Mouse (Mus musculus) adrenal gland, postnatal 10 days (tissue): ENCODE measurements around the gene Cdk4. TPM values are rescaled to one million over a fixed set of nuclear protein-coding genes. Genes with fewer than 3 reads are reported as not detected.
A peak's percentile ranks its signal among the peaks of the same experiment; 100 is the strongest.

Experiments used
- DNase-seq: peaks from one replicate; pipeline ENCODE4 v3.0.0; 2021; ENCODE audit warnings: mixed read lengths
- total RNA-seq, 2 experiments: library from RNA; stranded (reverse); gene quantifications; 2 replicates each; pipeline ENCODE4 v1.2.3; 2021

Gene Cdk4
- total RNA-seq, 2 experiments from 2014 or later: 267 to 302 TPM

DNA sequence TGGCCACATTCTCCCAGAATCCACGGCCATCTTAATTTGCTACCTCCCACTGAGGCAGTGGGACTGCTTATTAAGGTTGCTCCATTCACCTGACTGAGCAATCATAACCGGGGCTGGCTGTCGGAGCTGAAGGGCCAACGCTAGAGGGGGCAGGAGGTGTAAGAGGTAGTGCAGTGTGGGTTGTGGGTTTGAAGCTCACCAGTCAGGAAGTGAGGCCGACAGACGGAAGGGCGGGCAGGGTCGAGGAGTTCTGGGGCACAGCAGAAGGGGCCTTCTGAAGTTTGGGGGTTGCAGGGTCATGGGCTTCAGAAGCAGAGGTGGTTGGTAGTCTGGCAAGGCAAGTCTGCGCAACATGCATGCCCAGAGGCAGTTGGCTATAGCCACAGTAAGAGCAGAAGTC is 11.7 kb downstream of the Cdk4 start, which contains the start of gene Agap2:
Agap2 (plus strand) TSS at position 205 of the 400 bp plus-strand sequence.
- DNase-seq: no peak

DNA sequence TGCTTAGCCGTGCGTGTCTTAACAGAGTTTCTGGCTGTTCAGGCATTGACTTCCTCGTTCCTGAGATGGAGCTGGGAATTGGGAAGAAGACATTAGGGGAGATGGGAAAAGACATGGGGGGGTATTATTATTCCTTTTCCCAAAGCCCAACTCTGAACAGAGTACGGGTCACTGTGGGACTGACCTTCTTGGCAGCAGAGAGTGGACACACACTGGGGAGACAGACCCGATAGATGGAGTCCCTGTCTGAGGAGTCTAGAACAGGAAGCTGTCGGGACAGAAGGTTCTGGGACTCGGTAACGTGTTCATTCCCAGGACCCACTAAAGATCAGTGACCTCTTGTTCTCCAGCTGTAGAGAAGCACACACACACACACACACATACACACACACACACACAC is 12.3 kb downstream of the Cdk4 start:
- no peak for DNase-seq

DNA sequence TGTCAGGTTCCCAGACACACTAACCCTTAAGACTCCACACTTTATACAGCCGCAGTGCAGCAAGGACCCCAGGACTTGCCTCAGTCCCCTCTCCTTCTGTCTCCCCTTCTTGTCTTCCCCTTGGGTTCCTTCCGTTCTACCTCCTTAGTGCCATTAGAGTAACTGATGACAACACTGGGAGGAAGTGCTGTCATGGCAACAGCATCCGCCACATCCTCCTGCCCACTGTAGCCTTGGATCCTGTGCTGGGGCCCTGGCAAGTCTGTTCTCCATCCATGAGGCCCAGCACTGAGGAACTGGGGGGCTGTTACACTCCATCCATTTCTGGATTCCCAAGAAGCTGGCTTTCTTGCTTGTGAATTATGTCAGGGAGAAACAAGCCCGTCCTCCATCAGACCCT is 12.7 kb downstream of the Cdk4 start:
- no peak for DNase-seq

DNA sequence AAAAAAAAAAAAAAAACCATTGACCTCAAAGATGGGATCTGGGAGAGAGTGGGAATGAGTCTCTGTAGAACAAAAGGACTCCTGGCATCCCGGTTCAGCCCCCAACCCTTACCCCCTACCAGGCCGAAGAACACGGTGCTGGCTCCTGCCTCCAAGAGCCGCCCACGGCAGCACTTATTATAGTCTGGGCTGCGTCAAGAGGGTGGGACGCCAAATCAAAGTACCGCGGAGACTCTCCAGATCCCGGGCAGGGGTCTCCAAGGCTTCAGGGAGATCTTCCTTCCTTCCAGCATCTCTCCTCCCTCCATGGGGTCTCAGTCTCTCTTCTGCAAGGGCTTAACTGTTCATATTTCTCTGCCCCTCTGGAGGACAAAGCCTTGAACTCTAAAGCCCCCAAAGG is 14.2 kb downstream of the Cdk4 start:
- no peak for DNase-seq

DNA sequence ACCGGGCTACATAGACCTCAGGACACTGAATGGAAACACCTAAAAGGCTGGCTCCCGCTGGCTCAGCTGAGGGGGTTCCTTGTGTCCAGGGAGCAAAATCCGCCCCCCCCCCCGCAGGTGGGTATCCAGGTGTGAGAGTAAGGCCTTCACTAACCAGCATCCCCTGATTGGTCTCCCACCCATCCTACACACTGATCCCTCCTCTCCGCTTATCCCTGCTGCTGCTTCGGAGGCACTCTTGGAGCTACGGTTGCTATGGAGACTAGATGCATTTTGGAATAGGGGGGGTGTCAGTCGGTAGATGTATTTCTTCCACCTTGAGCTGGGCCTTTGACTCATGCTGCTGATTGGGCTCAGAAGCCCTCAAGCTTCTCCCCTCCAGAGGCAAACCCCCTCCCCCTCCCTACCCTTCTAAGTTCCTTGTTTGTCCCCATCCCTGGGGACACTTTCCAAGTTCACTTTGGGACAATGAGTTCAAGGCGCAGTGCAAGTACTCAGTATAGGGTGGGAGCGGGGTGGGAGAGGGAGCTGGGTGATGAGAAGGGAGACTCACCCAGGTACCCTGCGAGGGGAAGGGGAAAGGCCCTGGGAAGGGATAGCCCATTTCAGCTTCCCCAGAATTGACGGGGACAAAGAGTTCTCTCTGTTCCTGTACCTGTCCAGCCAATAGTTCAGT is 14.8 kb downstream of the Cdk4 start:
- no peak for DNase-seq

DNA sequence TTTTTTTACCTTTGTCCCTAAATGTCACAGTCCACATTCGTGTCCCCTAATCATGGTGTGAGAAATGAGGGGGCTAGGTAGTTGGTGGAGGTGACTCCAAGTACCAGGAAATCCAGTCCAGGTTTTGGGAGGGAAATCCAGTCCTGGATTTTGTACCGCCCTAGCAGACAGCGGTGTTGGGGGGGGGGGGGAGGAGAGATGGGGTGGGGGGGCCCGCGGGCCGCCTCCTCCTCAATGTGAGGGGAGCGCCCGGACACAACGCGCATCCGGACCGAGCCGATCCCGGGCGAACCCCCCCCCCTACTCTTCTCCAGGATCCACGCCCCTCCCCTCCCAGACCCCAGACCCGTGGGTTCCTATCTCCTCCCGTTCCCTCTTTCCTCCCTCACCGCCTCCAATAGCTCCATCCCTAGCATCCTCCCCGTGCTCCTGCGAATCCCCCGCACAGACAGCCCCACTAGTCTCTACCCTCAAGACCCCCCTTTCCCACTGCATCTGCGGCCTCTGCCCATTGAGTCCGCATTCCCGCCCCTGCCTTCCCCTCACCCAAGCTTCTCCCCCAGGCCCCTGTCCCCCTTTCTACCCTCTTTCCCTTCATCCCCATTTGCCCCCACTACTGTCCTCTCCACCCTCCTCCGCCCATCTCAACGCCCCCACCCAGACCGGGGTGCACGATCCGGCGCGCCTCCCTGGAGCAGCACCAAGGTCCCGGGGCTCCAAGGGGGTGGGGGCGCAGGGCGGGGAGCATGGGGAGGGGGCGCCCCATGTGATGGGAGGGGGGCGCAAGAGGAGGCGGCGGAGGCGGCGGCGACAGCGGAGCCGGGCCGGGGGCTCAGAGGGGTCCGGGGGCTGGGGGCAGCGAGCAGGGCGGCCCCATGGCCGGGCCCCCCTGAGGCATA is 15.6 kb downstream of the Cdk4 start:
- peak; percentile 58 for DNase-seq

DNA sequence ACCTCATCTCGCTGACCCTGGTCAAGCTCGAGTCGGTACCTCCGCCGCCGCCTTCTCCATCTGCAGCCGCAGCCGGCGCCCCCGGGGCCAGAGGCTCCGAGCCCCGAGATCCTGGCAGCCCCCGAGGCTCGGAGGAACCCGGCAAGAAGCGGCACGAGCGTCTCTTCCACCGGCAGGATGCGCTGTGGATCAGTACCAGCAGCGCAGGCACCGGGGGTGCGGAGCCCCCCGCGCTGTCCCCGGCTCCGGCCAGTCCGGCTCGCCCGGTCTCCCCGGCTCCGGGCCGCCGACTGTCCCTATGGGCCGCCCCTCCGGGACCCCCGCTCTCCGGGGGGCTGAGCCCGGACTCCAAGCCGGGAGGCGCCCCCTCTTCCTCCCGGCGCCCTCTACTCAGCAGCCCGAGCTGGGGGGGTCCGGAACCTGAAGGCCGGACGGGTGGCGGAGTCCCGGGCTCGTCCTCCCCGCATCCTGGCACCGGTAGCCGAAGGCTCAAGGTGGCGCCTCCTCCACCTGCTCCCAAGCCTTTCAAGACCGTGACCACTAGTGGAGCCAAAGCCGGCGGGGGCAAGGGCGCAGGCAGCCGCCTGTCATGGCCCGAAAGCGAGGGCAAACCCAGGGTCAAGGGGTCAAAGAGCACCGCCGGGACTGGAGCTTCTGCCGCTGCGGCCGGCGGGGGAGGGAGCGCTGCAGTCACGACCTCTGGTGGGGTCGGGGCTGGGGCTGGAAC is 16.5 kb downstream of the Cdk4 start:
- DNase-seq: no peak

DNA sequence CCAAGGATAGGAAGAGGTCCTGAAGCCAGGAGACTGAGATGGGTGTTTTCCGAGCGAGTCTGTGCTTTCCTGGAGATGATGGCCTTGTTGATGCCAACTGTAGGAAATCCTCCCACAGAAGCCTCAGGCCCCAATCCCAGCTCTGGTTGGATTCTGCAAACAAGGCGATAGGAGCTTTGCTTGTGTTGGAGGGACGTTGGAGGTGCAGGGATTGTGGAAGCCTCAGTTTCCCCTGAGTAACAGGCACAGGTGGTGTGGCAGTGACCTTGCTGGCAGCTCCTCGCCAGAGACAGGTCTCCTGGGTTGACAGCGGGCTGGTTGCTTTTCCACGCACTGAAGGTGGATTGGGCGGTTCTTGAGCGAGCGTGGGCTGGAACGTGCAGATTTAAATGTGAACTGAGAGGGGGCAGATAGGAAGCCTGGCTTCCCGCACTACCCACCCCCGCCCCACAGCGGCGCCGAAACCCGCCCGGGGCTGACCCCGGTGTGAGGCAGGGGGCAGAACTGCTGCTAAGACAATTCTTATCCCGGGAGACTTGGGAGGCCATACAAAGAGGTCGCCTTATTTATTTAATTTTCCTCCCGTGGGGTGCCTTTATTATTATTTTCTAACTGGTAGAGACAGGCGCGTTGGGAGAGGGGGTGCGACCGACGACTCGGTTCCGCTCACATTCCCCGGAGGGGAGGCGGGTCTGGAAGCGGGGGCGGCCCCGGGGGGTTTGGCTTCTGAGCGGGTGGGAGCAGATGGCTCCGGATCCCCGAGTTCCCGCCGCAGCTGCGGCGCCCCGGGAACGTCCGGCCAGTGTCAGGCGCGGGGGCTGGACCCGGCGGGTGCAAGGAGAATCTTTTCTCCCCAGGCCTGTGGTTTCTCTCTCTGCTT is 17.8 kb downstream of the Cdk4 start:
- DNase-seq: no peak

DNA sequence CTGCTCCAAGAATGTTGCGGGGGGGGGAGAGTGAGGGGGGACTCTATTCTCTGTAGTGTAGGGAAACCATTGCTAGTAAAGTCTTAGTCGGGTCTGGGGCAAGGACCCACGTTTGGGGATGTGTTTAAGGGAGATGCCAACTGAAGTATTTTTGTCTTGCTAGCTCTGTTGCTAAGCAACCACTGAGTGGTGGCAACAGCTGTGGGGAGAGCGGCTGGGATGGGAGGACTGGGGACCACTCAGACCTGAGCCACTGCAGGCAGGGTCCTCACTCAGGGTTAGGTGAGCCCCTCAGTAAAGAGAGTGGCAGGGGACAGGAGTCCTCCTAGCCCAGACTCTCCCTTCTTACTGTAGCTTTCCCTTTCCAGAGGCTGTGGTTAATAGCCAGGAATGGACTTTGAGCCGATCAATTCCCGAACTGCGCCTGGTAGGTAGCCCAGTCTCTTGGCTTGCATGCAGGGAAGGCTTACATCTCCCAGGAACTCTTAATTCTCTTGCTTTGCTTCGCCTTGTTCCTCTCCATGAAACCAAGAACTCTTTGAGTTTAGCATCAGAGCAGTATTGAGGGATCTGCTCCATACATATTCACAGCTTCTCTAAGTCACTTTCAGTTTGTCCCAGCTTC is 18.8 kb downstream of the Cdk4 start:
- DNase-seq: no peak

DNA sequence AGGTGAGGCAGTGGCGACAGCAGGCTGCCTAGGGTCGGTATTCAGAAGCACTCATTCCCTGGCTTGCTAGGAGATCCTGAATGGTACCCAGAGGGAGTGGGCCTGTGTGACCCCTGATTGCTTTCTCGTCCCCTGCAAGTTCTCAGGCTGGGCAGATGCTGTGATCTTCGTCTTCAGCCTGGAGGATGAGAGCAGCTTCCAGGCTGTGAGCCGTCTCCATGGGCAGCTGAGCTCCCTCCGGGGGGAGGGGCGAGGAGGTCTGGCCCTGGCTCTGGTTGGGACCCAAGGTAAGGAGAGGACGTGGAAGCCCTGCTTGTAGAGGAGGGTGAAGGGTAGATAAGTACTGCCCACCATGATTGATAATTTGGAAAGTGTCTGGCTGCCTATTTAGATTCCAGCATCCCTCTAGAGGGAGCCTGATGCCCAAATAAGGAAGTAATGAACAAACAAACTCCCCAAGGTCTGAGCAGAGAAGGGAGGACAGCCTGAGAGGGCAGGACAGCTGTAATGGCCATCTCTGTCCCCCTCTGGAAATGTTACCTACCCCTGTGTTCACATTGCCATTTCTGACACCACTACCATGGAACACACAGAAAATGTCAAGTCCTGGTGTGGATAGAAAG is 20.1 kb downstream of the Cdk4 start:
- DNase-seq: no peak

DNA sequence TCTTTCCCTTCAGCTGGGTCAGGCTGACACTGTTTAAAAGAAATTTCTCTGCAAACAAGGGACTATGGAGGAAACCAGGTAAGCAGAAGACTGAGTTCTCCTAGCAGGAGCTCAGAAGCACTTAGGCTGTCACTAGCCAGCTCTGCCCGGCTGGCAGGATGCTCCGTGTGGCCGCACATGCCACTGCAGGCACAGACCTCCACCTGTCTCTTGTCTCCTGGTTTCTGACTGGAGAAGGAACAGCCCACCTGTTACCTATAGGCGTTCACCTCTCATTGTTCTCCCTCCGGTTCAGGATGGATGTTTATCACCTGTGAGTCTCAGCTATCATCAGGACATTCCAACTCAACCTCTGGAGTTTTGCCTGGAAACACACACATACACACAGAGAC is 20.6 kb downstream of the Cdk4 start:
- no peak for DNase-seq

DNA sequence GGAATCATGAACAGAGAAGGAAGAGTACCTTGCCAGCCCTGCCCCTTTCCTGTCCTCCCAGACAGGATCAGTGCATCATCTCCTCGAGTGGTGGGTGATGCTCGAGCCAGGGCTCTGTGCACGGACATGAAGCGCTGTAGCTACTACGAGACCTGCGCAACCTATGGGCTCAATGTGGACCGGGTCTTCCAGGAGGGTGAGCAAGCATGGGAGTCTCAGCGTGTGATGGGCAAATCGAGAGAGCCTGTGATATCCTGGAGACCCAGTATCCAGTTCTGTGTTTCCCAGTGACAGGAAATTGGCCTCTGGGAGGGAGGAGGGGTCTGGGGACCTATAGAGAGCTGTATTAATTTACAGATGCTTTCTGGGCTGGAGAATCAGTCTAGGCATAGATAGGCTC is 21.7 kb downstream of the Cdk4 start:
- no peak for DNase-seq

DNA sequence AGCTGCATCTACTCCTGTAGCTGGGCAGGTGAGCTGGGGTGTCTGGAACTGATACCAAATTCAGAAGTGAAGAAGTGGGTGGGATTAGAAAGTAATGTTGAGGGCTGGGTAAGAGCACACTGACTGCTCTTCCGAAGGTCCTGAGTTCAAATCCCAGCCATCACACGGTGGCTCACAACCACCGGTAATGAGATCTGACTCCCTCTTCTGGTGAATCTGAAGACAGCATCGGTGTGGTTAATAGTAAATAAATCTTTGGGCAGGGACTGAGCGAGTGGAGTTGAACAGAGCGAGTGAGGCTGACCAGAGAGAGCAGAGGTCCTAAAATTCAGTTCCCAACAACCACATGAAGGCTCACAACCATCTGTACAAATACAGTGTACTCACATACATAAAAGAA is 22.3 kb downstream of the Cdk4 start:
- no peak for DNase-seq

DNA sequence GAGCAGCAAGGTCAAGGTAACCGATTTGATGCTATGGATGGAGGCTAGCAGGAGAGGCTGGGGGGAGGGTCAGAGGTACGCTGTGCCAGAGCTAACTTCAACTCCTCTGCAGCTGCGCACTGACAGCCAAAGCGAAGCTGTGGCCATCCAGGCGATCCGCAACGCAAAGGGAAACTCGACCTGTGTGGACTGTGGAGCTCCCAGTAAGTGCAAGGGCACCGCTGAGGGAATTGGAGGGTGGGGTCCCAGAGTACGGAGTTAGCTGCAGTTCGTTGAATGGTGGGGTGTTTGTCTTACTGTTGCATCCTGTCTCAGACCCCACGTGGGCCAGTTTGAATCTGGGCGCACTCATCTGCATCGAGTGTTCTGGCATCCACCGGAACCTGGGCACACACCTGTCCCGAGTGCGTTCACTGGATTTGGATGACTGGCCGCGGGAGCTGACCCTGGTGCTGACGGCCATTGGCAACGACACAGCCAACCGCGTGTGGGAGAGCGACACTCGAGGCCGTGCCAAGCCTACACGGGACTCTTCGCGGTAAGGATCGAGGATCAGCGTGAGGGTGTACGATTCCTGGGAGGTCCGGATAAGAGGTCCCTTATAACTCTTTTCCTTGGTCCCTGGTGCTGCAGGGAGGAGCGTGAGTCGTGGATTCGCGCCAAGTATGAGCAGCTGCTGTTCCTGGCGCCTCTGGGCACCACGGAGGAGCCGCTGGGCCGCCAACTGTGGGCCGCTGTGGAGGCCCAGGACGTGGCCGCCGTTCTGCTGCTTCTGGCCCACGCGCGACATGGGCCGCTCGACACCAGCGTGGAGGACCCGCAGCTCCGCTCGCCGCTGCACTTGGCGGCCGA is 27.5 kb downstream of the Cdk4 start:
- DNase-seq: peak; percentile 77

DNA sequence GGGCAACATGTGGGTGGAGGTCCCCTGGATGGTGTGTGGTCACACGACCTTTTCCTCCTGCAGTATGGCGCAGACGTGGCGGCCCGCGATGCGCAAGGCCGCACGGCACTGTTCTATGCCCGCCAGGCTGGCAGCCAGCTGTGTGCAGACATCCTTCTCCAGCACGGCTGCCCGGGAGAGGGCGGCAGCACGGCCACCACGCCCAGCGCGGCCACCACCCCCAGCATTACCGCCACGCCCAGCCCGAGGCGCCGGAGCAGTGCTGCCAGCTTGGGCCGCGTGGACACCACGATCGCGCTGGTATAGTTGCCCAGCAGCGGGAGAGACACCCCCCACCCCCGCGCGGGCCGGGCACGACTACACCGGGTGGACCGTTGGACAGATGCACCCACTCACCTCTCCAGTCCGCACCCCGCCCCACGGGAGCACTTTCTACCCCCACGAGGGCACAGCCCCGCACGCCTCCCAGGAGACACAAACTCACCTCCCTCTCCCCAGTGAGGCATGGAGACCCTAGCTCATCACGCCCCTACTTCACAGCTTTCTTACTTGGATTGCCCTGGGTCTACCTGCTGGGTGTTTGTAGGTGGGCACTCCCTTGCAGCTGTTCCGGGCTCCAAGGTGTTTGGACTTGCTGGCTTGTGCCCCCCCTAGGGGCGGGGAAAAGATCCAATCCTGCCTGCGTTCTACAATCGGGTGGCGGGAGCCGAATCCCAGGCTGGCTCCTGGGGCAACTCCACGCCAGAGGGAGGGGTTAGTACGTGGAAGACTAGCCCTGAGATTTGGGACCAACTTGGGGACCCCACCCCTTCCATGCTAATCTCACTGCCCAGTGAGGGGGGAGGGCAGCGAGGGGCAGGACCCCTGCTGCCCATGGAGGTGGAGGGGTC is 28.4 kb downstream of the Cdk4 start:
- peak; percentile 74 for DNase-seq

DNA sequence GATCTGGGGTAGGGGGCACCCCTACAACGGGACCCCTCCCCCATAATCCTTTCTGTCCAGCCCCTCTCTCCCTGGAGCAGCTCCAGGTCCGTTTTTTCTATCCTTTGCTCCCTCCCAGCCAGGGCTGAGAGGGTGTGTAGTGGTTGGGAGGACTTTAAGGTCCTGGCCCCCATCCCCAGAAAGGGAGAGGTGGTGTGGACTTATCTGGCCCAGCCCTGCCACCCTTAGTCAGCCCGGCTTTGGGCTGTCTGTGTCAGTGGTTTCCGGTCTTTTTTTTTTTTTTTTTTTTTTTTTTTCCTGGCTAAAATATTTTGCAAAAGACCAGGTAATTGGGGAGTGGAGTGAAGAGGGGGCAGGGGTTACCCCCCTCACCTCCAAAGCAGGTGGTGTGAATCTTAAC is 29.4 kb downstream of the Cdk4 start:
- DNase-seq: no peak

DNA sequence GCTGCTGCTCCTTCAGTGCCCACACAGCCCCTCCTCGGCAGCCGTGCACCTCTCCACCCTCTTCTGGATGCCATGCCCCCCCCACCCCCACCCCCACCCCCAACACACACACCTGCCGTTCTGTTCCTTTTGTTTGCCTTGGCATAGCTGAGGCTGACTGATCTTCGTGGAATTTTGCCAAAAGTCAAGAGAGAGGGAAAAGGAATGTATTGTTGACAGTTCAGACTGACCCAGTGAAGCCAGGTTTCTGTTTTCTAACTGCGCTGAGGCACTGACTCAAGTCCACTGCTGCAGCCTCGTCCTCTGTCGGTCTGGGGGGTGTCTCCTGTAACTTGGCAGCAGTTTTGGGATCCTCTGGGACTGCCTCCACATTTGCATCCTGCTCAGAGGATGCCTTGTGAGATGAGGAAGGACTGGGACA is 31.1 kb downstream of the Cdk4 start:
- DNase-seq: no peak

DNA sequence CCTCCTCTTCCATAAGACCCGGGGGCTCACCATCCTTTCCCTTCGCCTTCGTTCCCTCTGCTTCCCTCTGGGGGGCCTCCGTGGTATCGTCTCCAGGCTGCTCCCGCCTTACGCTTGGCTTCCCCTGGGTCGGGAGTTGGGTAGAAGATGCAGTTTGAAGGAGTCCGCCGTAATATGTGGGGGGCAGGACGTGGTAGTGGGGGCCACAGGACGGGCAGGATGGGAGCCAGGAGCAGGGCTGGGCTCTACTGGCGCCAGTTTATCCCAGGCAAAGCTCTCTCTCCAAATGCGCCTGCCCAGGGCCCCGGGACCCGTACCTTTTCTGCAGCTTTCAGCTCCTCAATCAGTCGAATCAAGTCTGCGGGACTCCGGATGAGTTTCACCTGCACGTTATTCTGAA is 35.2 kb downstream of the Cdk4 start:
- DNase-seq: no peak

DNA sequence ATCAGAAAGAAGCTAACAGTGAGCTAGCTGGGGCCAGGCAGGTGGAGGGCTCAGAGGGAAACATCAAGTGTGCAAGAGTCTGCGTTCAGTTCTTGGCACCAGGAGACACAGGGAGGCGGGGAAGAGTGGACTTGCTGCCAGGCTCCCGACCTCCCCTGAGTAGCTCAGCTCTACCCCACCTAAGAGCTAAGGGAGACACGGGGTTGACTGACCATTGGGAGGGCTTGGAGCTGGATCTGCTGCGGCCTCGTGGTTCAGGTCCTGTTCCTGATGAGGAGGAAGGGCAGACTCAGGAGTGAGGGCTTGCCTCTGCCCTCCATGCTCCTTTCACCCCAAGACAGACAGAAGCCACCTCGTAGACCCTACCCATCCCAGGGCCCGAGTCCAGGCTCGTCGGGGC is 35.9 kb downstream of the Cdk4 start:
- no peak for DNase-seq
